Mouse (Mus musculus) central nervous system, embryonic 11.5 days (tissue): Measurements from ENCODE around the gene Pah. TPM values are rescaled to one million over a fixed set of nuclear protein-coding genes. Genes with fewer than 3 reads are reported as not detected.

Experiments
- polyA plus RNA-seq: library from polyadenylated mRNA; depleted of rRNA; stranded (reverse); fragments of >200 nt; gene quantifications from 2 replicates; pipeline ENCODE4 v1.2.3, GENCODE M21; 2012; rRNA removed

Gene Pah
- polyA plus RNA-seq, result 0.21 and 0.29 TPM in 2 replicates

GRCm38 (mm10) chr10:87521646-87522045 lies at the start of gene Pah:
TSS of gene Pah (plus strand) at chr10:87521795.

GRCm38 (mm10) chr10:87493576-87493975 lies 28.0 kb upstream of the Pah start, which contains the start of gene Ascl1:
TSS of gene Ascl1 (minus strand) at chr10:87493660.

Other genes starting within 250 kb of the Pah start
- 46.2 and 78.5 TPM in 2 replicates for gene Ascl1, start 28.1 kb upstream of the Pah start, polyA plus RNA-seq